Mouse (Mus musculus) heart, postnatal 36 days (tissue): ENCODE measurements at regions not wholly inside any gene's neighbourhood (a gene's known extent, or its start where the extent isn't known, plus 50 kb on each side); places are given as distances from the start of the nearest gene placed in this dataset.

Source experiments
- DNase-seq, 2 experiments: peaks; one replicate each; pipeline ENCODE4 v3.0.0; 2021 to 2022
- intact Hi-C: fragments of 180-260 bp; cut with DNase I; formaldehyde crosslinking; loops from one replicate; pipeline ENCODE4 v1.15.1; 2025

DNA sequence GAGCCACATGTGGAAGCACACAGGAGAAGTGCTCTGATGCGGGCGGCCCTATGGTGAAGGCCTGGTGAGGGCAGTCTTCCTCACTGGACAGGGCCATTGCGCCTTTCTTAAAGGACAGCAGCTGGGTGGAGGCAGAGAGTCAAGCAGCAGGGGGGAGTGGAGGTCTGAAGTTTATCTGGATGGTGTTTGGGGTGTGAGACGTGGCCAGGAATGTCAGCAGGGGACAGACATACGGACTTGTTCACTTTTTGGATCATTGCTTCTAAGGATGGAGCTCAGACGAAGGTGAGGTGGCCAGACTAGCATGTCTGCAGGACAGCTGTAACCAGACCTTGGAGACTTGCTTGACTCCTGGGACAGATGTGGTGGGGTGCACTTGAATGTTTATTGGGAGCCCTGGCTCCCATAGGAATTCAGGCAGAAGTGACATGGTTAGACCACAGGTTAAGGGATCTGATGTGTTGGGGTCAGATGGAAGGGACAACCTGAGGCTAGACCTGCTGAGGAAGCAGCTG, 86.0 kb upstream of the Gm26897 start:
- peak in 1 of 2 experiments; percentile 26 for DNase-seq

DNA sequence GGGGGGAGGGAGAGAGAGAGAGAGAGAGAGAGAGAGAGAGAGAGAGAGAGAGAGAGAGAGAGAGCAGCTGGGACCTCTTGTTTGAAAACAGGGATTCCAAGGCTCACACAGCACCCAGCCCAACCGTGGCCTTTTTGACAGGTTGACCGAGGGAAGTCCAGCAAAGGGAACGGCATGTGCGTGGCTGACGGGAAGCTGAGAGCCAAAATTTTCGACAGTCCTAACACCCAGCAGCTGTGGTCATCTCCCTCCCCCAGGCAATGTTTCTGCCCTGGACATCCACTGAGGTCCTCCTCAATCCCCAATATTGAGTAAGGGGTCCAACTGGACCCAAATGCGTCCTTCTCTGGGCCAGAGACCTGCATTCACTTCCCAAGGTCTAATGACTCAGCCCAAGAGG, 85.2 kb upstream of the Gm26897 start:
- DNase-seq, result peak; percentile 20 to 33

More for the DNA sequence above, 86.0 kb upstream of the Gm26897 start:
- intact Hi-C loops, result no loop called here

DNA sequence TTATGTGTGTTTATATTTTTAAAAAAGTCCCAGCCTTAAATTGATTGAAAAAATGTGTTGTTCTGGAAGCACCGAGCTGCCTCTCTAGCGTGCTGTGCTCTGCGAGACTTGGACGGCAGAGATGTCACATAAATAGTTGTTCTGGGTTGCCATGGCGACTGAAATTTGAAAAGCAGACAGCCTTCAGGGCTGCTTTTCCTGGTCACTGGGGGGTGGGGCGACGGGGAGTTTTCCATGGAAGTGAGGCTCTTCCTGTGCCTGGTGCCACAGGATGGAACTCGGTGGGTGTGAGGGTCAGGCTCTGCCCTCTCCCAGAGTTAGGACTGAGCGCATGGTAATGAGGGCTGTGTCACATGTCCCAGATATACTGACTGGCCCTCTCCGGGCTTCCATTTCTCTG, 84.7 kb upstream of the Gm26897 start:
- intact Hi-C loops, result no loop called here
- peak; percentile 56 to 57 for DNase-seq

More for the DNA sequence above, 85.2 kb upstream of the Gm26897 start:
- intact Hi-C loops, result no loop called here

DNA sequence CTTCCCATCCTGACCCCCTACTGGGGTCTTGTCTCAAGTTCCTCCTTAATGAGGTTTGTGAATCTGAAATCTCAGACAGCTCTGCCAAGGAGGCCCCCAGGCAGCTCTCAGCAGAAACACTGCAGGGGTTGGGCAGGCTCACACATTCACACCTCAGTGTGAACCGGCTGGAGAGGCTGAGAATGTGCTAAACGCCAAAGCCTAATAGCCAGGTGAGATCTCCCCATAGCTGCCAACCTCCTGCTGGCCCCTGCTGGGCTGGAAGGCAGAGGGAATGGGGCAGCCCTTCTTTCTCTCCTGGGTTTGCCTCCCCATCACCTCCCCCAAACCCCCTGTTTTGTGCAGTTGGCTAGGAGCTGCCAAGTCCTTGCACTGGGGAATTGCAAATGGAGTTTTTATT, 81.3 kb upstream of the Gm26897 start:
- DNase-seq, result no peak
- intact Hi-C loops, result no loop called here

DNA sequence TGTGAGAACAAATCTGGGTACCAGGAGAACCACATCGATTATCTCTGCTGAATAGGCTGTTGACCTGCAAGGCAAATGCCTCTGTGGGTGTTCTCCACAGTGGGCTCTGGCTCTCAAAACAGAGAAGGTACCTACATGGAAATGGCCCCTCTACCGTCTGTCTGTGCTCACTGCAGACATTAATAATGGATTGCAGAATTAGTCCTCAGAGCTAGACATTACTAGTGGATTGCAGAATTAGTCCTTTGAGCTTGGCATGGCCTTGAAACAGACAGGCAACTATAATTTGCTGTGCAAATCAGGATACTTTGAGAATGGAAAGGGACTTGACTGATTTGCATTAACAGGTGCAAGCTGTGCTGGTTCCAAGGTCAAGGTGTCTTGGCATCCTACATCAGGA, 77.3 kb upstream of the Gm26897 start:
- no peak for DNase-seq
- intact Hi-C loops, result no loop called here

DNA sequence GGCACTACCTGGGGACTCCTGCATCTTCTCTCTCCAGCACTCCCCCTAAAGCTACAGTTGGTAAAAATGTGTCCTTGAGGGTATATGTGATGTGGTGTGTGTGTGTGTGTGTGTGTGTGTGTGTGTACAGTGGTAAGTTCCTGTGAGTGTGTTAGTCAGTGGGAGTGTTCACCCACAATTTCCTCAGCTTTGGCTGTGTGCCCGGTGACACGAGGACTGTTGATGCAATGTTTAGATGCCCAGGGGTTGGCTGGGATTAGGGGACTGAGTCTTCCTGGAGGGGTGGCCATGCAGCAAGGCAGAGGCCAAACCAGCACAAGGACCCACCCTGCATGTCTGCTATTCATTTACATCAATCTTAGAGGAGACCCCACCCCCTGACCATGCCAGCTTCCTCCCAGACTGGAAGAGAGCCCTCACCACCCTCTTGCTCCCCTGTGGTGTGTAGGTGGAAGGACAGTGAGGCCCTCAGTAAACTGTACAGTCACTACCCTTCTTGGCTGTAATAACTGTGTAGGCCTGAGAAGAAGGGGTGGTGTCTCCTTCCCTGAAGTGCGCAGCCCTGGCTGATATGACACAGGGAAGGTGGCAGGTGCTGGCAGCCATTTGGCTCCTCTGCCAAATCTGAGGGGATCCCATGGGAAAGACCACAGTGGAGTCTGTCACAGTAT, 75.8 kb upstream of the Gm26897 start:
- intact Hi-C loops, result no loop called here
- no peak for DNase-seq

DNA sequence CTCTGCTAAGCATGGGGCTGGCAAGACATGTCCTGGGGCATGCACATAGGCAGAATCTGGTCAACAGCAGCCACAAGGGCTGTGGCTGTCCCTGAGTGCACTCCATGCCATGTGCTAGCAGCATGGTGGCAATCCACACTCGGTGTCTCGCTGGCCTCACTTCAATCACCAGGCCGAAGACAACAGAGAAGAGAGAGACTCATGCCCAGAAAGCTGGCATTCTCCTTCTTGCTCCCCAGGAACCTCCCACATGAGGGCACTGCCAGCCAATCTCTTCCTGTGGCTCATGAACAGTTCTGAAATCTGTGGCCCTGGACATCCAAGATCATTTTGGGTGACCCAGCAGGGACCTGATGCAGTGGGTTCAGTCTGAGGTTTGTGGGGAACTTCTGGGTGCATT, 74.5 kb upstream of the Gm26897 start:
- no peak for DNase-seq
- intact Hi-C loops, result no loop called here

DNA sequence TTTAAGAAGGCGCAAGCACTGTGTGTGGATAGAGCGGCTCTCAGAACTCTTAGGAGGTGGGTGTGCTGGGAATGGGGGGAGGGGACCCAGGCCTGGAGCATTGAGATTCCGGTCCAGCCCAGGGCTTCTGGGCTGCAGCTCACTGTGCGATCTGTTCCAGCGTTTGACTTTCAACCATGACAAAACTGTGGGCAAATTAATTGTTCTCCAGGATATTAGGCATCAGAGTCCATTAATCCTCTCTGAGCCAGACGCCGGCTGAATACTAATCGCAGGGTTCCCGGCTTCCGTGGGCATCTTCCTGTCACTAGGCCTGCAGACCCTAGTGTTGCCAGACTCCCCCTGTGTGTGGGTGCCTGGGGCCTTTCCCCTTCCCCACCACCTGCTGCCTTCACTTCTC, 73.3 kb upstream of the Gm26897 start:
- intact Hi-C loops, result no loop called here

DNA sequence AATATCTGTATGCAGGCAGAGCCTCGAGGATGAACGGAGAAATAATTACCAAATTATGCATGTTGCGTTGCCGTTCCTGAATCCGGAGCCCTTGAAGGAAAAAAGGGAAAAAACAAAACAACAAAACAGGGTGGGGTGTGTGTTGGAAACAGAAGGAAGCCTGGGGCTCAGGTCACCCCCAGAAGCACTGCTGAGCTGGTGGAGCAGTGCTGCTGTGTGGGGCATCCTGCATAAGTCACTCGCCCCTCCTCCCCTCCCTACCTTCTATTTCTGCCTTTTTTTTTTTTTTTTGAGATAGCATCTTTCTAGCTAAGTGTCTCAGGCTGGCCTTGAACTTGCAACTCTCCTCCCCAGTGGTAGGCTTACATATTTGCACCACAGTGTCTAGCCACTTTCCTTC, 72.8 kb upstream of the Gm26897 start:
- intact Hi-C loops, result no loop called here

More for the DNA sequence above, 73.3 kb upstream of the Gm26897 start:
- DNase-seq, result no peak

DNA sequence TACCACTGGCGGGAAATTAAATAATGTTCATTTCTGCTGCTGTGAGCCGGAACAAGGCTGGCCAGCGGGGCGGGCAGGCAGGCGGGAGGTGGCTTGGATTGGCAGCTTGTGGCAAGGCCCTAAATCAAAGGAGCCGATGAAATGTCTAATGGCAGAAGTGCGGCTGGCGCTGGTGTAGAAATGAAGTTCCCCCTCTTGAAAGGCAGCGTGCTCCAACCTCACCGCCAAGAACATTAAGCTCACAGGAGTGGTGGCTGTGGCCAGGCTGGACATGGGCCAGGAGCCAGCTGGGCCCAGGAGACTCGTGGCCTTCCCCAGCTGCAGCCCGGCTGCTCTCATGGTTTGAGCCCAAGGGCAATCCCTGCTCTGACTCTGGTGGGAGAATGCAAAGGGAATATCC, 71.8 kb upstream of the Gm26897 start:
- intact Hi-C loops, result no loop called here
- peak; percentile 48 to 58 for DNase-seq

More for the DNA sequence above, 72.8 kb upstream of the Gm26897 start:
- DNase-seq, result no peak

DNA sequence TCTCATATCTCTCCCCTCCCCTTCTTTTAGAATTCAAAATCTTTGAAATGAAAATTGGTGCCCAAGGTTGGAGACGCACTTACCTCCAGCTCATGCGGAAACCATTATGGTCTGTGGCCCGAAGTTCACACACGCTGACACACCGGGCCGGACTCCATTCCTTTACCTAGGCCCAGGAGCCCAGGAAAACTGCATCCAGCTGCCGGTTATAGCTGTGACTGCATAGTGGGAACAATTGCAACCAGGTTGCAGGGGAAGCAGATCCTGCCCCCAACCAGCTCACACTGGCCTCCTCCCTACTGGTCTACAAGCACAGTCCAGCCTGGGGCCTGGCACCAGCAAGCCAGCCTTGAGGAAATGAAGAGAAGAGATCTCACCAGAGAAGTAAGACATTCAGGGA, 69.9 kb upstream of the Gm26897 start:
- intact Hi-C loops, result no loop called here

DNA sequence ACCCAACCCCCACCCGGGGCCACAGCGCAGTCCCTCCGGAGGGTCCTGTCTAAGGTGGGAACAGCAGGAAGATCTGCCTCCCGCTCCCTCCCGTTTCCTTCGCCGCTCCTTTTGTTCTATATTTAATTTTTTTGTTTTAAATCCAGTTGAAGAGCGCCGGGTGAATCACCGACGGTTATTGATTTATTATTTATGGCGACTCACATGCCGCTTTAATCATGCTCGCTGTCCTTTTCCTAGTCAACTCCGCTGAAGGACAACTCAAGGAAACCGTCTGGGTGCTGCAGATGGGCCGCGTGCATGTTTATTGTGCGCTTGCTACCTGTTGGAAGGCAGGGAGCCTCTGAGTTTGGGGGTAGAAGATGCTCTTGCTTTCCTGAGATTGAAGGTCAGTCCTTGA, 68.3 kb upstream of the Gm26897 start:
- intact Hi-C loops, result no loop called here
- no peak for DNase-seq

More for the DNA sequence above, 69.9 kb upstream of the Gm26897 start:
- DNase-seq, result no peak

DNA sequence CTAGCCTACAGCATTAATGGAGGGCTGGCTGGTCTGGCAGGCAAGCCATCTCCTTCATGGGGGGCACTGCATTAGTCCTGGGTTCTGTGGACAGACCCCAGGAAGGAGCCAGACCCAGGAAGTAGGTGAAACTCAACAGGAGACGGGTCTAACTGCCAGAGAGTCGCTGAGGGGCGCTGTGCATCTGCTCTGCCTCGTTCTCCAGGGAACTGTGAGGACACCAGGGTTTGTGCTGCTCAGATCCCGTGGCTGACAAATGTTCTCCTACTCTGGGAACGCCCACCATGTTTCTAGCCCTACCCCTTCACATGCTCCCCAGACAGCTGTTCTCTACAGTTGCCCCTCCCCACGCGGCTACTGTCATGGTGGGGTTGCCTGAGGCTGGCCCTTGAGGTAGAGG, 67.7 kb upstream of the Gm26897 start:
- no peak for DNase-seq

DNA sequence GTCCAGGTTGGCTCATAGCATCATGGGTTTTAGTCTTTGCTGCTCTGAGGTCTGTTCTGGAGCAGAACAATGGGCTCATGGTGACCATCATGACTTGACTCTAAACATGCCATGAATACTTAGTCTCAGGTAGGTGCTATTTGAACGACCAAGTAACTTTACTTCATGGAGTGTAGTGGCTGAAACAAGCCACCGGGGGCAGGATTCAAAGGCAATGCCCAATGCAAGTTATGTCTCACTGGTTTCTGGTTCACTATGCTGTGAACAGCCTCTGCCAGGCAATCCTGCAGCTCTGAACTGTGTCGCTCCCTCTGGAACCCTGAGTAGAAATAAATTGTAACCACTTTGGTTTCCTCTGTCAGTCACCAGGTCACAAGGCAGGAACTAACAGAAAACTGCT, 65.8 kb upstream of the Gm26897 start:
- no peak for DNase-seq
- intact Hi-C loops, result no loop called here

More for the DNA sequence above, 67.7 kb upstream of the Gm26897 start:
- intact Hi-C loops, result no loop called here

DNA sequence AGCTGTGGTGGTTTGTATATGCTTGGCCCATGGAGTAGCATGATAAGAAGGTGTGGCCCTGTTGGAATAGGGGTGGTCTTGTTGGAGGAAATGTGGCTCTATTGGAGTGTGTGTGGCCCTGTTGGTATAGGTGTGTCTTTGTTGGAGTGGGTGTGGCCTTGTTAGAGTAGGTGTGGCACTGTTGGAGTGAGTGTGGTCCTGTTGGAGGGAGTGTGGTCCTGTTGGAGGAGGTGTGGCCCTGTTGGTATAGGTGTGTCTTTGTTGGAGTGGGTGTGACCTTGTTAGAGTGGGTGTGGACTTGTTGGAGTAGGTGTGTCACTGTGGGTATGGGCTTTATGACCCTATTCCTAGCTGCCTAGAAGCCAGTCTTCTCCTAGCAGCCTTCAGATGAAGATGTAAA, 64.6 kb upstream of the Gm26897 start:
- no peak for DNase-seq
- intact Hi-C loops, result no loop called here

DNA sequence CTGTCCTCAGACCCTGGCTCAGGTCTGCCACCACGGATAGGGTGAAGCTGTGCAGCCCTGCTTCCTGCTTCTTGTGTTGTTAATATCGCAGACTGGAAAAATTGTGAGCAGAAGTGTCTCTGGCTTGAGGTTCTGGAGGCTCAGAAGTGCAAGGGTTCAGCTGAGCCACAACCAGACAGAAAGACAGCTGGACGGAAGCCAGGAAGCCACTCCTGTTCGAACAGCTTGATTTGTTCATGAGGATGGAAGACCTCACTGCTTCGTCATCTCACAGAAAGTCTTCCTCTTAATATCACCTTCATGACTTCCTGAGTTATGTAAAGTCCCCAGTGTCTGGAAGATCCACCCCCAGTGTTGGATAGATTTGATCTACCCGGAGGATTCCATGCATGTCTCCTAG, 62.0 kb upstream of the Gm26897 start:
- DNase-seq, result no peak
- intact Hi-C loops, result no loop called here

DNA sequence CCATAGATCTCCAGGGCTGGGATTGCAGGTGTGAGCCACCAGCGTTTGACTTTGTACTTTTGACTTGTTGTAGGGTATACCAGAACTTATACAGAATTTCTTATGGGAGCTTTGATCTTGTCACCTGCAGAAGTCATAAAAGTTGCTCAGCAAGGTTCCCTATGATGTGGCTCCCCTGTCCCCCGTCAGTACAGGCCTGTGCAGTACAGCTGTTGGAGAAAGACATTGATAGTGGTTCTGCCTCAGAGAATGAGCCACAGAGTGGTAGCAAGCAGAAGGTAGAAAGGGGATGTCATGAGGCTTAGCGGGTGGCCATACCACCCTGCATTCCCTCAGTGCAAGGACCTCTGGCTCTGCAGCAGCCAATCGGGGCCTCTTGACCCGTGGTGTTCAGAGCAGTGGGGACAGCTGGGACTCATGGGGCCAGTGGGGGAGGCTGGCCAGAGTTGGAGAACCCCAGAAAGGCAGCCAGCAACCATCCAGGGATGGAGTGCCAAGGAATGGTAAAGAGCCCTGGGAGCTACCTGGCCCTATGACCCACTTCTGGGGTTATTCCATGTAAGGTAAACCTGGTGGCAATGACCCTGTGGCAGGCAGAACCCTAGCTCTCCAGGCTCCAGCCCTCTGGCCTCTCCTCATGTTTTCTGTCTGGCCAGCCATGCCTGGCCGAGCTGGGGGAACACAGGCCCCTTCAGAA, 58.6 kb upstream of the Gm26897 start:
- intact Hi-C loops, result loop anchor here (5.0 kb wide), 1 partner anchor 53 kb away; no protein-coding TSS in a partner anchor
- no peak for DNase-seq

DNA sequence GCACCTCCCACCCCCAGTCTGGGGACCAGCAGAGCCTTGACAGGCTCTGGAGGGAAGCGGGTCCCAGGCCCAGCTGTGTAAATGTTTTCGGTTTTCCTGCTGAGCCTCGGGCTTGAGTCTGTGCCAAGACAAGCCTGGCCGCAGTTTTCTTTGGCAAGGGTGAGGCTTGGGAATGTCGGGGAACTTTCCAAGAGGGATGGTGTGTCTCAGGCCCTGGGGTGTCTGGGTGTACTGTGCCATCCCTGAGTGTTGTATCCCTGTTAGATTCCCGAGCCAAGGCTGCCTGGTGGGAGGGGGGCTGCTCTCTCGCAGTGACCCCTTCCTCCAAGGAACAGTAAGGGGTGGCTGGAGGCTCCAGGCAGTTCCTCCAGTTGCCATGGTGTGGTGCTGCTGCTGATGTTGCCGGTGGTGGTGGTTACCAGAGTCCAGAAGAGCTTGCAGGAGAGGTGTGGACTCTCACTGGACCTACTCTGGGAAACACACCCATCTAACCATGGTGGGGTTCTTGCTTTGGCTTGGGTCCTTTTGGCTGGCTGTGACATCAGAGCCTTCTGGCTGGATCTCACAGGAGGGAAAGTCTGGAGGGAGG, 58.0 kb upstream of the Gm26897 start:
- intact Hi-C loops, result loop anchor here (5.0 kb wide), 1 partner anchor 53 kb away; no protein-coding TSS in a partner anchor
- peak; percentile 84 to 87 for DNase-seq

DNA sequence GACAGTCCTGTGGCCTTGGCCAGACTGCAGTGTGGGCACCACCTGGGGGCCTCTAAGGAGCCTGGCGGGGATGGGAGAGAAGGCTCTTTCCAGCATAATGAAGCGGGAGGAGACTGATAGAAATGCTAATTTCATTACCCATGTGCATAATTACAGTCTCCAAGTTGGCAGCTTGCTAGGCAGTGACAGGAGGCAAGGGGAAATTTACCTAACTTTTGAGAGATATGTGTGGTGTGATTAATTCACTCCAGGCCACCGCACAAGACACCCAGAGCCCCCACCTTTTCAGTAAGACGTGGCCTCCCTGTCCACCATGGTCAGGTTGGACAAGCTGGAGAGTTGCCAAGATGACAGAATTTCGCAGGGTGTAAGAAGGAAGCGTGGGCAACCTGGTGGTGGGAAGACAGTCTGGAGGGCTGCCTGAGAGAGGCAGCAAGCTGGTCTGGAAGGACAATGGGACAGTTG, 55.8 kb upstream of the Gm26897 start:
- DNase-seq, result no peak

DNA sequence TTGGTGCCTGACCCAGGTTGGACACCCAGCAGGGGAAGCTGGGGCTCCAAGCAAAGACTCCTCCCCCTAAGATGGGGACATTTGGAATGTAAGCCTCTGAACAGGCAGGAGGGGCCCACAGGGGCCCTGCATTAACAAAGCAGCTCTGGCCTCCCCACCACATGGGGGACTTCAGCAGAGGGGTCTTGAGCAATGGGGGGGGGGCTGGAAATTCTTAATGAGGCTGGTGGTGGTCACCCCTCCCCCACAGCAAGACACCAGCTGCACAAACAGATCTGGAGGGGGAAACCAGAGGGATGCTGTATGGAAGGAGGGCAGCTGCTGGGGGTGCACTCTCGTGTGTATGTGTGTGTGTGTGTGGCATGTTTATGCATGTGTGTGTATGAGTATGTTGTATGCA, 55.2 kb upstream of the Gm26897 start:
- intact Hi-C loops, result loop anchor here (5.0 kb wide), 1 partner anchor 56 kb away; no protein-coding TSS in a partner anchor
- no peak for DNase-seq

More for the DNA sequence above, 55.8 kb upstream of the Gm26897 start:
- intact Hi-C loops, result loop anchor here (5.0 kb wide), 1 partner anchor 56 kb away; no protein-coding TSS in a partner anchor

DNA sequence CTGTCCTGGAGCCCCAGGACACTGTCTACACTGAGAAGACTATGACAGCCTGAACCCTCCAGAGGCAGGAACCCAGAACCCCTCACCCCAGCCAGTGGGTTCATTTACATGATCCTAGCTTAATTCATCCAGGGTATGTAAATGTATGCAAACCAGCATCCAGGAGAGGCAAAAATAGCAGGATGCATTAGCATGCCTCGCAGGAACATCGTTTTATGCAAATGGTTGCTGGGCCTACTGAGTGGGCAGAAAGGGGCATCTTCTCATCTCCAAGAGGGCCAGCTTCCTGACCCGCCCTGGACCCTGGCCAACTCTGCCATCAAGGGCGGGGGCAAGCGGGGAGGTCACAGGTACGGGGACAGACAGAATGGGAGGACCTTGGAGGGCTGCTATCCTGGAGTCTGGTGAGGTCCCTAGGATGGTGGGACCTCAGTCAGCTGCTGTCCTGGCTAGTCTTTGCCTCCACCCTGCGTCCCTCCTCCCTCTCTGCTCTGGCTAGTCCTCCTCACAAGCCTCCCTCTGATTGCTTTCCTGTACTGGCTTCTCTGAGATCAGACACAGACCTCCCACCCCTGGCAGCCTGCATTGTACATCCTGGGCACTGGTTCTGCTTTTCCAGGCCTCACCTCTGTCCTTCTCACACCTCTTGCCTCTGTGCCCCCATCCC, 52.2 kb upstream of the Gm26897 start:
- intact Hi-C loops, result loop anchor here (5.0 kb wide), 2 partner anchors 409 to 471 kb away; no protein-coding TSS in a partner anchor
- no peak for DNase-seq
